Mouse (Mus musculus) heart, embryonic 14.5 days (tissue): ENCODE results near the gene Sclt1. TPM values are rescaled to one million over a fixed set of nuclear protein-coding genes. Genes with fewer than 3 reads are reported as not detected.

Experiments
- ATAC-seq: fragments of 200-750 bp; cut with Nextera tagmentation; 2 replicates; pipeline ENCODE4 v1.8.0; 2017; ENCODE audit warnings: low read depth, moderate TSS enrichment; ENCODE audit not compliant: insufficient number of reproducible peaks, insufficient read depth, low FRiP score
- H3K27ac ChIP-seq, 2 experiments: fragments of 200-500 bp in 1 of 2; fragments of 300-500 bp in 1 of 2; sonication (generic) in 1 of 2; replicated peaks in 1 of 2; 2 replicates each; pipeline ENCODE4 v1.5.1; 2012 to 2014; ENCODE audit warnings: low read depth in 2 of 2, low read length in 2 of 2, control low read depth in 1 of 2, mild to moderate bottlenecking in 1 of 2, mixed read lengths in 1 of 2; ENCODE audit not compliant: control insufficient read depth in 1 of 2, insufficient read depth in 1 of 2
- H3K27me3 ChIP-seq: fragments of 300-500 bp; sonication (generic); 2 replicates; pipeline ENCODE4 v1.6.1; 2014; ENCODE audit warnings: mild to moderate bottlenecking, low read length, control low read depth; ENCODE audit not compliant: control insufficient read depth, insufficient read depth
- H3K36me3 ChIP-seq: fragments of 300-500 bp; sonication (generic); 2 replicates; pipeline ENCODE4 v1.6.1; 2014; ENCODE audit warnings: mild to moderate bottlenecking, control low read depth, low read length, mixed read lengths; ENCODE audit not compliant: control insufficient read depth, insufficient read depth
- H3K4me1 ChIP-seq, 2 experiments: fragments of 200-500 bp in 1 of 2; fragments of 300-500 bp in 1 of 2; sonication (generic) in 1 of 2; 2 replicates each; pipeline ENCODE4 v1.6.1; 2012 to 2014; ENCODE audit warnings: low read length in 2 of 2, control low read depth in 1 of 2, mixed read lengths in 1 of 2; ENCODE audit not compliant: control insufficient read depth in 2 of 2, insufficient read depth in 2 of 2
- H3K4me2 ChIP-seq: fragments of 300-500 bp; sonication (generic); 2 replicates; pipeline ENCODE4 v1.6.1; 2014; ENCODE audit warnings: mild to moderate bottlenecking, low read length
- H3K4me3 ChIP-seq, 2 experiments: fragments of 200-500 bp in 1 of 2; fragments of 300-500 bp in 1 of 2; sonication (generic) in 1 of 2; 2 replicates each; pipeline ENCODE4 v1.5.1; 2012 to 2014; ENCODE audit warnings: low read length in 2 of 2, mild to moderate bottlenecking in 2 of 2, control low read depth in 1 of 2, low read depth in 1 of 2, moderate library complexity in 1 of 2; ENCODE audit not compliant: control insufficient read depth in 1 of 2, insufficient read depth in 1 of 2
- H3K9ac ChIP-seq: fragments of 300-500 bp; sonication (generic); 2 replicates; pipeline ENCODE4 v1.6.1; 2014; ENCODE audit warnings: mild to moderate bottlenecking, low read length
- H3K9me3 ChIP-seq: fragments of 300-500 bp; sonication (generic); 2 replicates; pipeline ENCODE4 v1.6.1; 2016; ENCODE audit warnings: low read length, control low read depth; ENCODE audit not compliant: control insufficient read depth
- WGBS: fragments of 180-500 bp; shearing (Covaris S2); extraction: QIAGEN DNeasy Blood & Tissue Kit; methylation state at CpG from one replicate; pipeline ENCODE4 v1.1.7; 2014; 5-methylcytosine and 5-hydroxymethylcytosine counted together
- polyA plus RNA-seq: library from polyadenylated mRNA; unstranded; fragments of >200 nt; fragmentation: Nextera tagmentation; extraction: Ambion mirVana; gene quantifications from 2 replicates; pipeline ENCODE4 v1.2.1, GENCODE M21; 2014

The Sclt1 gene
- polyA plus RNA-seq, 1 experiment from 2014 or later: 11.4 TPM

DNA sequence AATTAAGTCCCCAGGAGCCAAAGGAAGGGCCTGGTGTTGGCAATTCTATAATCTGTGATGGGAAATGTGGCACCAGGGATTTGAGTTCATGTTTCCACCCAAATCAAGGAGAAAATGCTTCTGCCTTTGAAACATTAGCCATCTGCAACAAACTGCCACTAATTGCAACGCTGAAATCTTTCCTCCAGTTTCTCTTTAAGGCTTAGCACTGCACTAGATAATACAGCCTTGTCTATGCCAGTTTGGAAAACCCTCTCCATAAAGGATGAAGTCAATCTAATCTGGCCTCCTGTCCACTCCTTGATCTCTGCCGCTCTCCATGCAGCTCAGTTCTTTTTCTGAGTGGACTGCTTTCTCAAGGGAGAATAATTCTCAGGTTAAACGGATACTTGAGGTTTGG, 124.3 kb downstream of the Sclt1 start:
- WGBS: 58% methylated on average over 3 of the region's 3 CpGs
- Histone ChIP-seq H3K36me3 (peaks cover 24% of the 10 kb centered on the region), H3K4me3 (no peak overlapping the region), H3K27me3 (no peaks in the 10 kb centered on the region), H3K4me2 (no peak overlapping the region), H3K9ac (no peak overlapping the region), H3K27ac (no peak overlapping the region), H3K4me1 (no peaks in the 10 kb centered on the region; a peak in 1 of 4 replicates), H3K9me3 (no peaks in the 10 kb centered on the region)
- ATAC-seq: no peak

DNA sequence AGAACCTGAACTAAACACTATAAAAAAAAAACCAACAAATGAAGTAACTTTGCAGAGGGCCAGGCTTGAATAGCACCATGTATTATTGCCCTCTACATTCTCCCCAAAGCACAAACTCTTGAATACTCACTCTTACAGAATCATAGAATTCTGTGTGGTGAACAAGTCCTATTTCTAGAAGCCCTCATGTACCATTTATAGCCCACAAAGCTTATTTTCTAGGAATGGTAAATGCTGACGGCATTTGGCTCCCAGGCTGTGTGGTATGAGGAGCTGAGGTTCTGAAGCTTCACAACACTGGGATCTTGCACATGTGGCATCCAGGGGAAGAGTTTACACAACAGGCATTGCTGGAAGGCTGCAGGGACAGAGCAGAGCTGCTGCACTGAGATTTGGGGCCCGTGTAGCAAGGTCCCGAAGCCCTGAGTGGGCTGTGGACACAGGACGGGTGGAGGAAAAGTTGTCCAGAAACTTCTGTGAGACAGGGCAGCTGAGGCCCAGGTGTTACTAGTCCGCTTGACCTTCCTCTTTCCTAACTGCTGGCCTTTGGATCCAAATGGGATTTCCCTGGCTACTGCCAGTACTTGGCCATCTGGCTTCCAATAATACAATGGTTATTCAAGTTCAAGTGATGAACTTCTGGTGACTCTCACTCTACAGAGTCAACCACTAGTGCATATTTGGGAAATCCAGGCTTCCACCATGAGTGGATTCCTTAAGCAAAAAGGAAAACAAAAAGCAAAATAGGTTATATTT, 127.9 kb downstream of the Sclt1 start:
- Histone ChIP-seq H3K4me1 (no peaks in the 10 kb centered on the region; a peak in 1 of 4 replicates), H3K4me3 (no peak overlapping the region), H3K27ac (no peak overlapping the region), H3K9me3 (no peaks in the 10 kb centered on the region), H3K9ac (no peak overlapping the region), H3K27me3 (no peaks in the 10 kb centered on the region), H3K4me2 (no peak overlapping the region), H3K36me3 (peaks cover 60% of the 10 kb centered on the region)
- WGBS: 89% methylated on average over 5 of the region's 5 CpGs
- ATAC-seq: no peak

DNA sequence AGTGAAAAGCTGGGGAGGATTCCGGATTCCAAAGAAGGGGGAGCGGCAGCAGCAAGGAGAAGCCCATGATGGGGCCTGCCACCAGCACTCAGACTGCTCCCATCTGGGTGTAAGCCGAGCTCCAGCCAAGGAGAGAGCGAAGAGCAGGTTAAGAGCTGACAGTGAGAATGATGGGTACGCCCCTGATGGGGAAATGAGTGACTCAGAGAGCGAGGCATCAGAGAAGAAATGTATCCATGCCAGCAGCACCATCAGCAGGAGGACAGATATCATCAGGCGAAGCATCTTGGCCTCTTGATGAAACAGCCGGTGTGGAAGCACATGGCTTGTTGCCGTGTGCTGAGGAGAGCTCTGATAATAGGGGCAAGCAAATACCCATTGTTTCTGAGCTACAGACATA, 128.6 kb downstream of the Sclt1 start:
- Histone ChIP-seq H3K4me2 (no peak overlapping the region), H3K4me3 (no peak overlapping the region), H3K9ac (no peak overlapping the region), H3K36me3 (peaks cover 62% of the 10 kb centered on the region), H3K27ac (no peak overlapping the region), H3K4me1 (no peaks in the 10 kb centered on the region; a peak in 1 of 4 replicates), H3K27me3 (no peaks in the 10 kb centered on the region), H3K9me3 (no peaks in the 10 kb centered on the region)
- WGBS: 85% methylated on average over 9 of the region's 9 CpGs
- ATAC-seq: no peak

DNA sequence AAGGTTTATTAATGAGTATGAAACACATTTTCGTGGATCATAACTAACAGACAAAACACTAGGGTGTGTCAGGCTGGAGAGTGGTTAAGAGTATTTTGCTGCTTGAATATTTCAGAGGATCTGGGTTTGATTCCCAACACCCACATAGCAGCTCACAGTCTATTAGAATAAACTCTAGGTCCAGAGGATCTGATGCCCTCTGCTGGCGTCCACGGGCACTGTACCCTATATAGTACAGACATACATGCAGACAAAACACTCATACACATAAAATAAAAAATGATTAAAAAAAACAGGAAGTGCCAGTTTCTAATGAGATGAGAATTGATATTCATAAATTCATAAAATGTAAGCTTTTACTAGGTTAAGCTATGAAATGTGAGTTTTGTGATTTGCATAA, 130.1 kb downstream of the Sclt1 start:
- H3K9me3 ChIP-seq: no peaks in the 10 kb centered on the region
- H3K9ac ChIP-seq: no peak overlapping the region
- no peak overlapping the region for H3K27ac ChIP-seq
- H3K36me3 ChIP-seq: peaks cover 62% of the 10 kb centered on the region
- H3K4me1 ChIP-seq: peaks cover 4% of the 10 kb centered on the region in 2 experiments
- 95% methylated on average over 3 of the region's 3 CpGs for WGBS
- H3K4me2 ChIP-seq: no peak overlapping the region
- H3K4me3 ChIP-seq: no peak overlapping the region
- no peaks in the 10 kb centered on the region for H3K27me3 ChIP-seq
- ATAC-seq: no peak

DNA sequence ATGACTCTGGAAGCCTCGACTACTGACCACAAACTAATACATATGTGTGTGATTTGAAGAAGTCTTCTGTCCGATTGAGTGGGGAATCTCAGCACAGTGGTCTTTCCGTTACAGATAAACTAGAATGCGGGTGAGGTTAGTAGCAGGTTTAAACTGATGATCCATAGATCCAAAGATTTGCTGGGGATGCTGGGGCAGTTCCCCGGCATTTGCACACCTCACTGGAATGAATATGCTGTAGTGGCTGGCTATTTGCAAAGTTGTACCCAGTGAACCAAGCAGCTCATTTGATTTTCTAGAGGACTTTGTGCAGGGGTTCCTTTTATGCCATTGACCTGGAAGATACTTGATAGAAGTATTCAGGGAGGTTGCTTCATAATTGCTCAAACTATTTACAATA, 133.2 kb downstream of the Sclt1 start:
- WGBS: 93% methylated on average over 5 of the region's 5 CpGs
- Histone ChIP-seq H3K27me3 (no peaks in the 10 kb centered on the region), H3K9me3 (no peaks in the 10 kb centered on the region), H3K9ac (no peak overlapping the region), H3K4me2 (no peak overlapping the region), H3K4me3 (no peak overlapping the region), H3K4me1 (peaks cover 13 to 20% of the 10 kb centered on the region in 2 experiments), H3K27ac (no peak overlapping the region), H3K36me3 (peaks cover 61% of the 10 kb centered on the region)
- no peak for ATAC-seq

DNA sequence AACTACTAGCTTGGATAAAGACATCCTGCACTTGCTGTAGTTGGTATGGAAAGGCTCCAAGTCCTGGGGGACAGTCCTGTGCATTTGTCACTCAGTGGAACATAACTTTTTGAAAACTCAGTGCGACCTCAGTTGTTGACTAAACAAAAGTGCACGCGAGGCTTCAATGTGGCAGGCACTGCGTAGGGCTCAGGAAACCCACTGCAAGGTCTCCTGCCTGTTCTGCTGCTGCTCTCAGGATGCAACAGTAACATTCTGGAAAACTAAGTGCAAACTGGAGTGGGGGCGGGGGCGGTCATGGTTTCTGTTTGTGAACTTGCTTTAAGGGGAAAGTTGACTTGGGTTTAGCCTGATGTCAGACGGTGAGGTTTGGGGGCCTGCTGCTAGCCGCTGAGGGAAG, 134.8 kb downstream of the Sclt1 start:
- peaks cover 18 to 30% of the 10 kb centered on the region in 2 experiments for H3K4me1 ChIP-seq
- H3K36me3 ChIP-seq: peaks cover 45% of the 10 kb centered on the region
- ATAC-seq: no peak
- H3K9ac ChIP-seq: no peak overlapping the region
- H3K27me3 ChIP-seq: no peaks in the 10 kb centered on the region
- H3K27ac ChIP-seq: no peak overlapping the region; a peak in 1 of 4 replicates
- H3K4me2 ChIP-seq: no peak overlapping the region
- no peaks in the 10 kb centered on the region for H3K9me3 ChIP-seq
- H3K4me3 ChIP-seq: no peak overlapping the region
- WGBS: 89% methylated on average over 8 of the region's 8 CpGs

DNA sequence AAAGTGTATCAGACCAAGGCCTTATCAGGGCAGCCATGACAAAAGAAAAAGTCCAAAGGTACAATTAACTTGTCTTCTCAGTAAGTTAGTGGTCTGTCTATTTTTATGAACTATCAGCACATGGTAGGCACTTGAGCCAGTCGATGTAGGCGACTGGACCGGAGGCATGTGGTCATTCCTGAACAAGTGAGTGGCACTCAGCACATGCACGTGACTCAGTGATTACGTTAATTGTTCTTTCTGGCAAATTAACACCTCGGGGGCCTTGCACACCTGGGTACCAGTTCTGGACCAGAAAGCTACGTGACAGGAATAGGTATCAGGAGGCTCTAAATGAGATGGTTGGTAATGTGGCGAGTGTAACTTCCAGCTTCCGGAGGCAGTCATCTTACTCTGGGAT, 135.3 kb downstream of the Sclt1 start:
- WGBS: 42% methylated on average over 9 of the region's 9 CpGs
- no peaks in the 10 kb centered on the region for H3K27me3 ChIP-seq
- H3K36me3 ChIP-seq: peaks cover 41% of the 10 kb centered on the region

DNA sequence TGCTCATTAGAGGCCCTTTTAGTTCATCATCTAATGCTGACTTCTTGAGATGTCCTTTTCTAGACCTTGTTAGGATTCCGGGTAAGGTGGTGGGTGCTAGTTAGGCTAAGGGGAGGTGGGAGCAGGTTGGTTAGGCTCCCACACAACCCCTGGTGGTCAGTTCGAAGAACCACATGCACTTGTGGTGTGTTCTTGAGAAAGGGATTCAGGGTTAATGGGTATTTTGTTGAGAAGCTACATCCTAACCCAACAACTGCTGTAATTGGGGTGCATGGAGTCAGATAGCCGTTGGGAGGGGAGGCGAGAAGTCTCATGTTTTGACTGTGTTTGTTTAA, 136.0 kb downstream of the Sclt1 start:
- no peak overlapping the region for H3K4me2 ChIP-seq
- H3K4me3 ChIP-seq: no peak overlapping the region
- peaks cover 33% of the 10 kb centered on the region for H3K36me3 ChIP-seq
- H3K4me1 ChIP-seq: peaks cover 18 to 30% of the 10 kb centered on the region in 2 experiments
- ATAC-seq: no peak
- no peaks in the 10 kb centered on the region for H3K9me3 ChIP-seq
- no peaks in the 10 kb centered on the region for H3K27me3 ChIP-seq
- H3K9ac ChIP-seq: no peak overlapping the region
- no peak overlapping the region; a peak in 1 of 4 replicates for H3K27ac ChIP-seq
- WGBS: 81% methylated on average over 4 of the region's 4 CpGs

More for the DNA sequence above, 135.3 kb downstream of the Sclt1 start:
- Histone ChIP-seq H3K9ac (no peak overlapping the region), H3K27ac (peak overlapping the region in 1 of 2 experiments; percentile 12; a peak in 2 of 4 replicates), H3K9me3 (no peaks in the 10 kb centered on the region), H3K4me3 (no peak overlapping the region), H3K4me1 (peaks cover 18 to 30% of the 10 kb centered on the region in 2 experiments), H3K4me2 (0 out of 2 replicates have a peak overlapping the region, but pooled peaks have one; percentile 2)
- no peak for ATAC-seq
